Mouse (Mus musculus): ENCODE data around the gene Atp5j2.
A peak's percentile ranks its signal among the peaks of the same experiment; 100 is the strongest.

Gene Atp5j2

DNA sequence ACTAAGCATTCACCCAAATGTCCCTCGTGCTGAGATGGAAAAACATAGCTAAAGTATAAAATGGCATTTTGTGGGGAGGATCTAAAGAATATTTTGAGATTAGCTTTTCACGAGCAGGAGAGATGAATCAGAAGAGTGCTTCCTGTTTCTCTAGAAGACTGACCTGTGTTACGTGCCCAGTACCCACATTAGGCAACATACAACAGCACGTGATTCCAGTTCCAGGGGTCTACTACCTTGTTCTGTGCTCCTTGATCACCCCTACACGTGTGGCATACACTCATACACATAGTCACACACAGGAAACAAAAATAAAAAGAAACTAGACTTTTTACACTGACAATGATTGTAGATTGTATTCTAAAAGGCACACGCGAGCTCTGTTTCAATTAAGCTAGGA lies 8.5 kb upstream of the Atp5j2 start:
- DNase-seq = no peak

DNA sequence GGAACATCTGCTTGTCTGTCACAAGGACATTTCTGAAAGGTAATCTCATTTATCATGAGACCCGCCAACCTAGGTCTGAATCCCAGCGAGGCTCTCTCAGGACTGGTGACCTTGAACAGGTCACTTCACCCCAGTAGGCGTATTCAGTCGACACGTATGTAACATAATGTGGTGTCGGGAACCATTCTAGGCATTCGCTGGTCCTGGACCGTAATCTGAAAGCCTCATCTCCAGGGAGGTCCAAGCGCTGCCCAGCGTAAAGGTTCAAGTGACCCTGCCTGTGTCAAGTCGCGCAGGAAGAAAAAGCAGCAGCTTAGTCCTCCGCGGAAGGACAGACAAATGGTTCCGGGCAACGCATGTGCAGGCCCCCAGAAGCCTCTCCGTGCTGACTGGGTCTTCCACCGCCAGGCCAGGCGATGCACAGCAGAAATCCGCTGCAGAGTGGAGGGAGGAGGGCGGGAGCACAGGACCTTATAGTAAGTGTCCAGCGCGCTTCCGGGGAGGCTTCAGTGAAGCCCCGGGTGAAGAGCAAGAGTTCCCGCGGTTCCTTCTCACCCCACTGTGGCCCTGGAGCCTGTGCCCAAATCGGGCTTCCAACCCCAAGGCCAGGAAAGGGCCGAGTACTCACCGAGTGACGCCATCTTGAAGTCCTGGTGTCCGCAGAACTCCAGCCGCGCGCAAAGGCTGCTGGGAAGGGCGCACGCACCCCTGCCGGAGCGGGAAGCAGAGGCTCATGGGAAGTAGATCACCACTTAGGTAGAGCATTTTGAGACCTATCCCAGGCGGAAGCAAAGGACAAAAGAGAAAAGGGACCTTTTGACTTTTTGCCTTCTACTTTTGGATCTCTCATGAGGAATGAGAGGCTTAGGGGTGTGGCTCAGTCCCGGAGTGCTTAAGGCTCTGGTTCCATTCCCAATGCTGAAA lies 725 bp downstream of the Atp5j2 start:
- peak; percentile 96 for DNase-seq

DNA sequence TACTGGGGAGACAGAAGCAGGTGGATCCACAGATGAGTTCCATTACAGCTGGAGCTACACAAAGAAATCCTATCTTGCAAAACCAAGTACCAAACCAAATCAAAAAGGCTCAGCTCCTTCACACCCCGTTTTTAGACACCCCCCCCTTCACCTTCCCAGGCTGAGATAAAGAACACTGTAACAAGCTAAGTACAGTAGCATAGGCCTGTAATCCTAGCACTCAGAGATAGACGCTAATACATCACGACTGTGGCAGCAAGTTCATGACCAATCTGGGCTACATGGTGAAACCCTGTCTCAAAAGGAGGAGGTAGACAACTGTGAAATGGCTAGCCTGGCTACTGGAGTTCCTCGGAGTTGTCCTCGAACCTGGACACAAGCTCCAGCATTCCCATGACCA lies 1.5 kb downstream of the Atp5j2 start:
- DNase-seq = no peak

DNA sequence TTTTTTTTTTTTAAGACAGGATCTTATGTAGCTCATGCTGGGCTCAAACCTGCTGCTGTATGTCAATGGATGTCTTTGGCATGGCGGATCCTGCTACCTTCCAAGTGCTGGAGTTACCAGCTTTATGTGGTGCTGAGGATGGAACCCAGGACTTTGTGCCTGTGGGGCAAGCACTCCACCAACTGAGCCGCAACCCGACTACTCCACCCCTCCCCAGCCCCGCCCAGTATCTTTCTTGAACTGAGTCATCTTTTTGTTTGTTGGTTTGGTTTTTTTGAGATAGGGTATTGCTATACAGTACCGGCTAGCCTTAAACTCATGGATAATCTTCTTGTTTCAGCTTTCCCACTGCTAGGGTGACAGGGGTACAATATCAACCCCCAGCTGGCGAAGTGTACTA lies 2.4 kb downstream of the Atp5j2 start:
- no peak for DNase-seq

DNA sequence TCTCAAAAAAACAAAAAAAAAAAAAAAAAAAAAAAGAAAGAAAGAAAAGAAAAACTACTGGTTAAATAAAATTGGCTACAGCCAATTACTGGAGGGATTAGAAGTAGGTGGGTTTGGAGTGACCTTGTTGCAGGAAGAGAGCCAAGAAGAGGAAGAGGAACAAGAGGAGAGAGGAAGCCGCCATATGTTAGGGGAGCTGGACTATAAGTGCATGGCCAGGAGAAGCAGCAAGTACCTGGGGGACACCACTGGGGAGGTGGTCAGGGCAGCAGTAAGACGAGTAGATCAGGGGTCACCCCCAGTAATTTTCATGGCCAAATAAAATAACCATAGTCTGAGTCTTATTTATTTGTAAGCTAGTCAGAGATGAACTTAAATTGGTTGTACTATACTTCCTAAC lies 6.6 kb downstream of the Atp5j2 start:
- DNase-seq = no peak

DNA sequence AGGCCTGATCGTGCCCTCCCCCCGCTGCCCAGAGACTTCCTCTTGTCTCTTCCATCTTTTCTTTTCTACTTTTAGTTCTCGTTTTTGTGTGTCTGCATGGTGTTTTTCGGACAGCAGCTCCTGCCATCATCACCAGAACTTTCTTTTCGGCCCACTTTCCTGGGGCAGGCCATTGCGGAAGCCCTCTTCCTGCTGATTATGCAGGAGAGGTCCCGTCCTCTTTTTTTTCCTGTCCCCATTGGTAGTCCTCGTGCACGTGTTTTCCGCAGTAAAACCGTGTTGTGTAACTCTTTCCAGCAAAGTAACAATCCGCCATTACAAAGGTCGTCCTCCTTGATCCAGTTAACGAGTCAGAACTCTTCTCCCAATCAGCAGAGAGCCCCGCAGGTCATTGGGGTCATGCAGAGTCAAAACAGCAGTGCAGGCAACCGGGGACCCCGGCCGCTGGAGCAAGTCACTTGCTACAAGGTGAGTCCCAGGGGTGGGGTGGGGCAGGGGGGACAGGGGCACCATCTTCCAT lies 13.3 kb downstream of the Atp5j2 start:
- DNase-seq = no peak

DNA sequence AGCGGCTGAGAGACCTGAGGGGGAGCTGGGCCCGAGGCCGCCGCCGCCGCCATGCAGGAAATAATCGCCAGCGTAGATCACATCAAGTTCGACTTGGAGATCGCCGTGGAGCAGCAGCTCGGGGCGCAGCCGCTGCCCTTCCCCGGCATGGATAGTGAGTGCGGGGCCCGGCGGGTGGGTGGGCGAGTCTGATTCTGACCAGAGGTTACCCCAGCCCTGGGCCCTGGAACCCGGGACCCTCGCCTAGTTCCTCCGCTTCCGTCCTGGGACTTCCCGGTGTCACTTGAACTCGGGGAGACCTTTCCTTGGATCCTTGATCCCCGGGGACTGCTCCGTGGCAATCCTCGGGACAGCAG lies 24.6 kb downstream of the Atp5j2 start:
- no peak for DNase-seq

DNA sequence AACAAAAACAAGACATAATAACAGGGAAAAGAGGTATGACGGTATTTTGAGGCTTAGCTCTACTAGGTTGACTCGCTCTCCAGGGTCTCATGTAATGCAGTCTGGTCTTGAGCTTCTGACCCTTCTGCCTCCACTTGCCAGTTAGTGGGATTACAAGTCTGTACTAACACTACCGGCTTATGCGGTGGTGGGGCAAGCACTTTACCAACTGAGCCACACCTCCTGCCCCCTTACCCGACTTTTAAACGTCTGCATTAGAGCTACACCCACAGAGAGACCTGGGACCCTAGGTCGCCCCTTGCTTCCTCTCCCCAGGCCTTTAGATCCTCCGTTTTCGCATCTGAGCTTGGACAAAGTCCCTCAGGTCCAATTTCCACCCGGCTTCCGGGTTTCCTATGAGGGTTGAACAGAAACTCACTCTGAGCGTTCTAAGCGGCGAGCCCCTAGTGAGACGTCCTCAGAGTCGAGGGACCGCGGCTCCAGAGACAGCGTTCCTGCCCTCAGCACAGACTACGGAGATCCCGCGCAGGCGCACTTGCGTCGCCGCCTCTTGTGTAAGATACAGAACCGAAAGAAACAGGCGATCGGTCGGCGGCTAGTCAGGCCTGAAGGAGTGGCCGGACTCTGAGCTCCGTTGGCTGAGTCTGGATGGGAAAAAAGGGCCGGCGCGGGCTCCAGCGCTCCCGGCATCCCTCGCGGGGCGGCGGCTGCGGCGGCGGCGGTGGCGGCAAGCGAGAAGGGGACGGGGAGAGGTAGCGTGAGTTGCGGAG lies 25.1 kb downstream of the Atp5j2 start, which contains the start of the genes Ptcd1 and Cpsf4:
Gene Ptcd1, minus strand, starts transcription at position 573 of the 770 bp plus-strand sequence.
Gene Cpsf4, plus strand, starts transcription at position 678 of the 770 bp plus-strand sequence.
- DNase-seq = peak; percentile 99

DNA sequence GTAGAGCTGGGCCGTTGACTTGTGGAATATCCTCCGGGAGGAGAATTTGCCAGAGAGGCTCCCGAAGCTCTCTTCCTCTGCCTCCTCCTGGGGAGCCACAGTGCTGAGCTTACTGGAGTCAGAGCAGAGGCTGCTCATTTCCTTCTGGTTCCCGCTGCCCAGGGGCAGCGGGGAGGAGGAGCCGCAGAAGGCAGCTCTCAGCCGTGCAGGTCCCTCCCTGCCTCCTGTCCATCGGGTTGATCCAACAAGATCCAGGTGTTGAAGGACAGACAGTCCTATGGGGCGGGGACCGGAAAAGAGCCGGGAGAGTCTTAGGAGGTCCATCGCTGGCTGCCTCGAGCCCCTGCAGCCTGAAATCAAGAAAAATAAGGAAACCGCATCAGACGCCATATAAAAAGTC lies 26.7 kb downstream of the Atp5j2 start:
- DNase-seq = no peak

DNA sequence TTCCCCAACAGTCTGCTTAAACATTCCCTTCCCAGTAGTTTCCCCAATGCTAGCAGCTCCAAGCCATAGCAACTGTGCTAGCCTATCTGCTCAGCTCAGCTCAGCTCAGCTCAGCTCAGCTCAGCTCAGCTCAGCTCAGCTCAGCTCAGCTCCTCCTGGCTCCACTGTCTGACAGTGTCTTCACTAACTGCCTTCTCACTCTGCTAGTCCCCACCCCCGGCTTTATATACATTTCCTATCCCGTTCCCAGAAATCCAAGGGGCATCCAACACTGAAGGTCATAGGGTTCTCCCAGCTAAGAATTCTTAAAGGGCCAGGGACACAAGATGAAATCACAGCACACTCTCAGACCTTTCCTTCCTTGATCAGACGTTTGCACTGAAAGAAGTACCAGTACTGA lies 27.2 kb downstream of the Atp5j2 start:
- DNase-seq = no peak

DNA sequence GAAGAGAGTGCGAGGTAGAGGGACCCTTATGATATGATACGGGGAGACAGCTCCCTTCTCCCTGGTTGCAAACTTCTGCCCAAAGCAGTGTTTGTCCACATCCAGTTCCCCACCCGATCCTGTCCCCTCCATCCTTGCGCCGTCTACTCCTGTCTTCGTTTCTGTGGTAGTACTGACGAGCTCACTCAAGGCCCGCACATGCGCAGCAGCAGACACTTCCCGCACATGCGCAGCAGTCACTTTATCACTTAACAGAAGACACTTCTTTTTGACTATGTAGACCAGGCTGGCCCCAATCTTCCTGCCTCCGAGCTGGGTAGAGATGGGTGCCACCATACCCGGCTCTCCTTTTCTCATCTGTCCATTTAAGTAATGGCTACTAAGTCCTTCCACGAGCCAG lies 30.5 kb downstream of the Atp5j2 start:
- no peak for DNase-seq

DNA sequence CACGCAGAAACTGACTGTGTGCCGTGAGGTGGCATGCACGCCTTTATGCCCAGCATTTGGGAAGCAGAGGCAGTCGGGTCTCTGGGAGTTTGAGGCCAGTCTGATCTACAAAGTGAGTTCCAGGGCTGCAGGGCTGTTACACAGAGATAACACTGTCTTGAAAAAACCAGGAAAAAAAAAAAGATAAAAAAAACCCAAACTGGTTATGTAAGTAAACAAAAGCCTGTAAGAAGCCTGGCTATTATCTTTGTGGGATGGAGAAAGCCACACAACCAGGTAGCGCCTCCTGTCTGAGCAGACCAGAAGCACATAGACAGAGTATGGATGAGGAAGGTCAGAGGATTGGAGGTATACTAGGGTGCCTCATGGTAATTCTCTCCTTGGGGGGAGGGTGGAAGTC lies 39.2 kb downstream of the Atp5j2 start:
- DNase-seq = no peak

DNA sequence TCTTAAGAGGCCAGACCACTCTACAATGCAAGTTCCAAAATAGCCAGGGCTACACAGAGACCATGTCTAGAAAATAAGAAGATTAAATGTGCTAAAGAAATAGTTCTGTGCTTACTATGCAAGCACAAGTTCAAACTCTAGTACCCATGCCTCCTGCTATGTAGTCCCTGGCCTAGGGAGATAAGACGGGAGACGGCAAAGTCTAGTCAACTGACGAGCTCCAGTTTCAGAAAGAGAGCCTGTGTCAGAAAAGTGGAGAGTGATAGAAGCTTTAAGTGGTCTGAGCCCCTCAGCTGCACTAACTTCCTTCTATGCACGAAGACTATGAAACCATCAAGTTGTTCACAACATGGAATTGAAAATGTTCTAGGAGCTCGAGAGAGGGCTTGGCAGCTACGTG lies 42.6 kb downstream of the Atp5j2 start:
- no peak for DNase-seq

DNA sequence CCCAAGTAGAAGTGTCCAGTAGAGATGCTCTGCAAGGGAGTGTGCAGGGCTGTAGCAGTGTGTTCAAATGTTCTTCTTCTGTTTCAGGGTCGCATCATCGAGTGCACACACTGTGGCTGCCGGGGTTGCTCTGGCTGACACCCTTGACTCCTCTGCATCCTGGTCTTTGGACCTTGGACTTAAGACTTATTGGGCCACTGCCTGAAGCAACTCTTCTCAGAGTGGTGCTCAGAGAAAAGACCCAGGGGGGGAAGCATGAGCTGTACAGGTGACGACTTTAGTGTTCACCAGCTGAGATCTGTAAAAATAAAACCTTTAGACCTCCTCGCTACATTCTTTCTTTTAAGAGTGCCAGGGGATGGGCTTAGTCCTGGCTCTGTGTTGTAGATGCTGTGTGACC lies 44.1 kb downstream of the Atp5j2 start:
- DNase-seq = no peak

DNA sequence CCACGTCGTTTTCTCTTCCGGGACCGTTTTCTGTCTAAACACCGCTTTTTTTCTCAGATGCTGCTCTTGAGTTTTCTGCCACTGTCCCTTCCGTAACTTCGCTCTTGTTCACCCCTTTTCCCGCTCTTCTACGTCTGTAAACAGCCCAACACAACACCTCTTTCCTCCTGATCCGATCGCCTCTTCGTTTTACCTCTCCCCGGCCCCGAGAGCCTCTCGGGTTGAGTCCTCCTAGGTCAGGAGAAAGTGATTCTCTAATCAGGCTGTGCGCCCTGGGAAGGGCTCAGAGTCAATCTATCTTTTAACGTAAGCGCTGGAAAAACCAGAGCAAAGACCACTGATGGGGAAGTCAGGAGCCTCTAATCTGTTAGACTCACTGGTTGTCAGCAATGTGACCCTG lies 51.3 kb downstream of the Atp5j2 start:
- DNase-seq = no peak

DNA sequence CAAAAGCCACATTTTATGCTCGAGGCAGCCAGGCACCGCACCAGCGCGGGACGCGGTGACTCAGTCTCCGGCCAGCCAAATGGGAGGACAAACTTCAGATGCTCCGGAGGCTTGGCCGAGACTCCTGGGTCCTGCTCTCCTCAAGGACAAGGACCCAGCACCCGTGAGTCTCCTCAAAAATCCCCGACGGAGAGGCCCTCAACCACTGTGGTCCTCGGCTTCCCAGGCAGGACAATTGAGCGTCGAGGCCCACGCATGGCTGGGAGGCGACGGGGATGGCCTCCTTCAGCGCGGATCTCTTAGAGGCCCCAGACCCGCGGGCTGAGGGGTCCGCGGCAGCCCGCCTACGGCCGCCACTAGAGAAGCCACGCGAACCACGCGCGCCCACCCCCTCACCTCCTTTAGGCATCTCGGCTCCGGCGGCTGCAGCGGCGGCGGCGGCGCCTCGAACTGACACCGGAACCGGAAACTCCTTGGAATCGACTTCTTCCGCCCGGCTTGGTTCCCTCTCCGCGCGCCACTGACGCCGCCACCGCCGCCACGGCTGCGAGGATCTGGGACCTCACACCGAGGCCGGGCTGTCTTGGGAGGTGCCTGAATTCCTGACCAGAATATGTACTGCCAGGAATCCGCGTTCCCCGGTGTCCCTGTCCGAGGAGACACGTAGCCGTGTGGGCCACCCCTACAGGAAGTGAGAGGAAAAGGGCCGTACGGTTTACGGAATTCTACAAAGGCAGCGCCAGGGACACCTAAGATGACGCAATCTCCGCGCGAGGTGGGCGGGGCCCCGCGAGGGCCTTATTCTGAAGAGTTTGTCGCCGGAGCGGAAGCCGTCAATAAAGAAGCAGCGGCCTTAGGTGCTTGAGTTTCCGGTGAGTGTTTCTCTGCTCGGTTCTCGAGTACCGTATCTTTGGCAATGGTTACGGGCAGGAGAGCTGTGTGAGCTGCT lies 52.0 kb downstream of the Atp5j2 start, which contains the start of the genes Pdap1 and Bud31:
Gene Pdap1, minus strand, starts transcription at position 668 of the 949 bp plus-strand sequence.
Gene Bud31, plus strand, starts transcription at position 792 of the 949 bp plus-strand sequence.
- peak; percentile 95 for DNase-seq

DNA sequence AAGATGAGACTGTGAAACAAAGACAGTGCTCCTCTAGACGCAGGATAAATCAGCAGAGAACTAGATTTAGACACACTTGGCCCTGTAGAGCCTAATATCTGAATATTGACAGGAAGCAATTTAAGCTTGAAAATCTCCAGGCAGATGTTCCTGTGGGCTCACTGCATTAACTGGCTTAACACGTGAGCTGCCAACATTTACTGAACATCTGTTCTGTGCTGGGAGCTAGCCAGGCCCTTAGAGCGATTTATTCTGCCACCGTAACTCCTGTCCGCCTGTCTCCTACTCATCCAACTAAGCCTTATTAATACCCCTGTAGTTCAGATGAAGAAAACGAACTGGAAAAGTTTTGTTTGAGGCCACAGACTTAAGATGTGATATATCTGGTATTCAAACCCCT lies 53.0 kb downstream of the Atp5j2 start:
- DNase-seq = no peak

Data from lung, postnatal 10 days (tissue).